In genomic region chr8:87049196-87049595, GRCm38 (mm10) we compare ENCODE assay signal across 17 mouse cellular contexts.
"Had no signal": no experiment of that assay in that cellular context is flagged by ENCODE, and none has a peak within 500 bp of the region (broad histone marks: within the 10 kb centered on the region; RNA-seq: fewer than 3 reads in every experiment).

No protein-coding gene starts in this region.

- H3K9me3 ChIP-seq: lung, embryonic 15.5 days; midbrain, embryonic 13.5 days; midbrain, embryonic 15.5 days had no signal

- H3K9ac ChIP-seq: liver, postnatal 0 days; lung, embryonic 15.5 days; midbrain, embryonic 13.5 days; midbrain, embryonic 15.5 days; neural tube, embryonic 12.5 days had no signal

- ATAC-seq: liver, postnatal 0 days; lung, postnatal 0 days; midbrain, embryonic 13.5 days; midbrain, embryonic 15.5 days had no signal

- DNase-seq: liver, postnatal 0 days; lung, adult 2 months; lung, postnatal 14 days; lung, postnatal 36 days; right cerebral cortex, postnatal 14 days; spleen, adult 18-20 months; thymus, adult 18-20 months; thymus, postnatal 14 days; thymus, postnatal 4 days had no signal

- H3K27ac ChIP-seq: lung, embryonic 15.5 days; macrophage; midbrain, embryonic 13.5 days; midbrain, embryonic 15.5 days; neural tube, embryonic 12.5 days had no signal

- H3K4me3 ChIP-seq: lung, embryonic 15.5 days; megakaryocyte, embryonic 14.5 days; midbrain, embryonic 13.5 days; midbrain, embryonic 15.5 days; neural tube, embryonic 12.5 days had no signal

- H3K36me3 ChIP-seq: lung, embryonic 15.5 days; midbrain, embryonic 13.5 days; midbrain, embryonic 15.5 days; neural tube, embryonic 12.5 days had no signal

- H3K4me2 ChIP-seq: lung, embryonic 15.5 days; midbrain, embryonic 11.5 days; midbrain, embryonic 13.5 days; midbrain, embryonic 15.5 days; neural tube, embryonic 12.5 days had no signal

- H3K27me3 ChIP-seq: lung, embryonic 15.5 days; megakaryocyte, embryonic 14.5 days; midbrain, embryonic 13.5 days; midbrain, embryonic 15.5 days; neural tube, embryonic 12.5 days had no signal

- H3K4me1 ChIP-seq: lung, embryonic 15.5 days; megakaryocyte, embryonic 14.5 days; neural tube, embryonic 12.5 days had no signal
